ENCODE assay signal across 9 mouse cellular contexts in genomic region chr2:9876621-9877325, GRCm38 (mm10). TPM values are rescaled to one million over a fixed set of nuclear protein-coding genes. Genes with fewer than 3 reads are reported as not detected.
DNase-seq lines count a peak whose midpoint lies in the region; ATAC-seq lines count a peak whose summit lies in the region.
"Had no signal": no experiment of that assay in that cellular context is flagged by ENCODE, and none has a peak within 500 bp of the region (broad histone marks: within the 10 kb centered on the region; RNA-seq: fewer than 3 reads in every experiment).

No protein-coding gene starts in this region.

- no peak overlapping the region for H3K27ac ChIP-seq in forebrain, embryonic 13.5 days
- H3K27ac ChIP-seq in liver, embryonic 15.5 days (replicated peaks) = no peak overlapping the region

- H3K9me3 ChIP-seq in megakaryocyte, embryonic 14.5 days = peaks cover 3% of the 10 kb centered on the region; the same call in 1 of the 2 replicates
- H3K9me3 ChIP-seq in forebrain, embryonic 13.5 days (replicated peaks) = no peaks in the 10 kb centered on the region
- no peaks in the 10 kb centered on the region for H3K9me3 ChIP-seq in liver, embryonic 15.5 days (replicated peaks)

- H3K9ac ChIP-seq in forebrain, embryonic 13.5 days = no peak overlapping the region
- no peak overlapping the region for H3K9ac ChIP-seq in liver, embryonic 15.5 days

- DNase-seq in thymus, postnatal 14 days = peak; percentile 60
- DNase-seq in right cerebral cortex, adult 2 months (ENCODE audit: low spot score in 2 of 2) = no peak
- DNase-seq in cerebellum, postnatal 36 days = no peak

- H3K4me3 ChIP-seq in megakaryocyte, embryonic 14.5 days (replicated peaks) = peak overlapping the region; percentile 89
- H3K4me3 ChIP-seq in forebrain, embryonic 13.5 days = peak overlapping the region; percentile 23
- H3K4me3 ChIP-seq in liver, embryonic 15.5 days (replicated peaks) = peak overlapping the region; percentile 54

- peaks cover 93% of the 10 kb centered on the region for H3K27me3 ChIP-seq in megakaryocyte, embryonic 14.5 days (replicated peaks)
- peaks cover 100% of the 10 kb centered on the region for H3K27me3 ChIP-seq in forebrain, embryonic 13.5 days
- peaks cover 100% of the 10 kb centered on the region for H3K27me3 ChIP-seq in liver, embryonic 15.5 days

- under 1% methylated on average over 31 of the region's 31 CpGs for WGBS in forebrain, embryonic 13.5 days
- 4% methylated on average over 31 of the region's 31 CpGs for WGBS in liver, embryonic 15.5 days (ENCODE audit: insufficient replicate concordance)

- H3K36me3 ChIP-seq in megakaryocyte, embryonic 14.5 days (replicated peaks; ENCODE audit: low read length) = no peaks in the 10 kb centered on the region
- no peaks in the 10 kb centered on the region for H3K36me3 ChIP-seq in forebrain, embryonic 13.5 days (ENCODE audit: poor library complexity, severe bottlenecking)
- no peaks in the 10 kb centered on the region for H3K36me3 ChIP-seq in liver, embryonic 15.5 days (replicated peaks)

- no peak for ATAC-seq in megakaryocyte, adult 5-6 weeks (ENCODE audit: poor library complexity, severe bottlenecking)
- ATAC-seq in forebrain, embryonic 13.5 days = no peak
- no peak for ATAC-seq in liver, embryonic 15.5 days (ENCODE audit: insufficient read depth)
- no peak for ATAC-seq in cerebellum, adult (ENCODE audit: insufficient number of reproducible peaks, low FRiP score, low TSS enrichment)

- peaks cover 59% of the 10 kb centered on the region for H3K4me1 ChIP-seq in megakaryocyte, embryonic 14.5 days
- peaks cover 36% of the 10 kb centered on the region for H3K4me1 ChIP-seq in forebrain, embryonic 13.5 days
- peaks cover 24% of the 10 kb centered on the region for H3K4me1 ChIP-seq in liver, embryonic 15.5 days (replicated peaks)

- peak overlapping the region; percentile 72 for H3K4me2 ChIP-seq in forebrain, embryonic 13.5 days
- peak overlapping the region; percentile 76 for H3K4me2 ChIP-seq in liver, embryonic 15.5 days

RNA-seq across cellular contexts. Expression of gene 4930412O13Rik, which starts 4.3 kb away (rescaled TPM):
- polyA plus RNA-seq in megakaryocyte, embryonic 14.5 days (2012; ENCODE audit: insufficient read depth, low replicate concordance) = not detected in 2 replicates
- total RNA-seq in megakaryocyte, adult 5-6 weeks (2015) = not detected in 2 replicates
- total RNA-seq in megakaryocyte, adult 5-6 weeks (2017) = not detected in 2 replicates
- polyA plus RNA-seq in forebrain, embryonic 13.5 days (2015; fragmentation: Nextera tagmentation; extraction: Ambion mirVana) = not detected in 2 replicates
- polyA plus RNA-seq in liver, embryonic 15.5 days (2015; fragmentation: Nextera tagmentation; extraction: Ambion mirVana) = 0.14 TPM in 1 of 2 replicates, not detected in the other
- polyA plus RNA-seq: cortical plate, adult 2 months had no signal

RNA-seq across cellular contexts. Expression of gene 9230102O04Rik, which starts 12.6 kb away (rescaled TPM):
- not detected in 2 replicates for polyA plus RNA-seq in megakaryocyte, embryonic 14.5 days (2012; ENCODE audit: insufficient read depth, low replicate concordance)
- total RNA-seq in megakaryocyte, adult 5-6 weeks (2015) = not detected in 2 replicates
- total RNA-seq in megakaryocyte, adult 5-6 weeks (2017) = not detected in 2 replicates
- polyA plus RNA-seq in forebrain, embryonic 13.5 days (2015; fragmentation: Nextera tagmentation; extraction: Ambion mirVana) = not detected in 2 replicates
- polyA plus RNA-seq in liver, embryonic 15.5 days (2015; fragmentation: Nextera tagmentation; extraction: Ambion mirVana) = not detected in 2 replicates
- polyA plus RNA-seq: cortical plate, adult 2 months had no signal

RNA-seq across cellular contexts. Expression of gene Gata3, which starts 13.1 kb away (rescaled TPM):
- polyA plus RNA-seq in megakaryocyte, embryonic 14.5 days (2012; ENCODE audit: insufficient read depth, low replicate concordance) = 0.36 TPM in 1 of 2 replicates, not detected in the other
- 0.45 and 0.98 TPM in 2 replicates for total RNA-seq in megakaryocyte, adult 5-6 weeks (2015)
- 0.49 and 1.2 TPM in 2 replicates for total RNA-seq in megakaryocyte, adult 5-6 weeks (2017)
- 1.4 and 3.3 TPM in 2 replicates for polyA plus RNA-seq in forebrain, embryonic 13.5 days (2015; fragmentation: Nextera tagmentation; extraction: Ambion mirVana)
- polyA plus RNA-seq in liver, embryonic 15.5 days (2015; fragmentation: Nextera tagmentation; extraction: Ambion mirVana) = 1.1 TPM in 2 replicates

Comparison
In these comparisons a context has a peak if more than half of its experiments do, and no peak if none do; other contexts are left out.
1. H3K4me3 ChIP-seq: peak in every context shown above with its lines; median percentile 89 in megakaryocyte, embryonic 14.5 days; 54 in liver, embryonic 15.5 days; 23 in forebrain, embryonic 13.5 days.